Mouse (Mus musculus) ES-Bruce4 (cell line): ENCODE measurements around the gene Fam222b.

Experiments used
- CTCF ChIP-seq: IDR thresholded peaks from one replicate; pipeline ENCODE4 v1.8.1; 2011; ENCODE audit warnings: low read depth, low read length
- POLR2A ChIP-seq: IDR thresholded peaks from one replicate; pipeline ENCODE4 v1.8.1; 2011; ENCODE audit warnings: low read length; ENCODE audit not compliant: insufficient read depth

DNA sequence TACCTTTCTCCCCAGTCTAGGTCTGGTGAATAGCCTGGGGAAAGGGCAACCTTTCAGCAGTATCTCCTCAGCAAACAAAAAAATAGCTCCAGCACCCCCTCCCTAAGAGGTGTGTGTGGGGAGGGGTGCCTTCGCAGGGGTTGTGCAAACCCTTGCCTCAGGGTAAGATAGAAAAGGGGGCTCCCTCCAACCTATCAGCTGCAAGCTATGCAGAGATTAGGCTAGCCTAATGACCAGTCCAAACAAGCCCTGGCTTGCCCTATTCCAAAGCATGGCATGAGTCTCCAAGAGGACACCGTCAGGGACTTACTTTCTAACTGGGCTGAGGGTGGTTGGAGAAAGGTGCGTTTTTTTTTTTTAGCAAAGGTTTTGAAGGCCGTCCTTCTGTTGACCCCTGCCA is 71.7 kb downstream of the Fam222b start:
- TF ChIP-seq CTCF (no peak), POLR2A (no peak)
